Mouse (Mus musculus): ENCODE measurements at regions not wholly inside any gene's neighbourhood (a gene's known extent, or its start where the extent isn't known, plus 50 kb on each side); places are given as distances from the start of the nearest gene placed in this dataset.

- TF ChIP-seq POLR2A (IDR thresholded peaks at IDR 0.05; ENCODE audit: control insufficient read depth in 1 of 2, insufficient read depth in 1 of 2, low read depth in 1 of 2, low read length in 2 of 2, poor library complexity in 1 of 2) (no peak), ZNF384 (IDR thresholded peaks at IDR 0.05; ENCODE audit: low read depth, low read length) (no peak), ZC3H11A (IDR thresholded peaks at IDR 0.05; ENCODE audit: low read depth, low read length) (no peak), ZMIZ1 (IDR thresholded peaks at IDR 0.05; ENCODE audit: low read depth, low read length) (no peak), TBP (IDR thresholded peaks at IDR 0.05; ENCODE audit: low read depth, low read length) (no peak), USF1 (IDR thresholded peaks at IDR 0.05; ENCODE audit: low read depth, low read length) (no peak), USF2 (IDR thresholded peaks at IDR 0.05; ENCODE audit: borderline replicate concordance in 1 of 2, insufficient read depth in 1 of 2, low read depth in 1 of 2, low read length in 2 of 2) (no peak), MYC (IDR thresholded peaks at IDR 0.05; ENCODE audit: low read depth, low read length) (no peak), JUND (IDR thresholded peaks at IDR 0.05; ENCODE audit: low read depth, low read length) (no peak), E2F4 (IDR thresholded peaks at IDR 0.05; ENCODE audit: borderline replicate concordance, low read depth, low read length) (no peak), MAFK (IDR thresholded peaks at IDR 0.05; ENCODE audit: borderline replicate concordance, low read depth, low read length) (no peak), CHD1 (IDR thresholded peaks at IDR 0.05; ENCODE audit: low read depth, low read length) (no peak), SMC3 (IDR thresholded peaks at IDR 0.05; ENCODE audit: low read depth, low read length) (no peak), UBTF (IDR thresholded peaks at IDR 0.05; ENCODE audit: borderline replicate concordance, insufficient read depth, low read depth, low read length) (no peak), POLR2AphosphoS2 (IDR thresholded peaks at IDR 0.05; ENCODE audit: low read length) (no peak), EP300 (IDR thresholded peaks at IDR 0.05; ENCODE audit: low read depth in 1 of 2, low read length in 2 of 2) (no peak)
- no peak overlapping the region for H3K27ac ChIP-seq (ENCODE audit: control insufficient read depth, low read depth, low read length)
- H3K27me3 ChIP-seq (ENCODE audit: control insufficient read depth in 1 of 2, insufficient read depth in 2 of 2, low read length in 2 of 2), result no peaks in the 10 kb centered on the region
- no peaks in the 10 kb centered on the region for H3K4me1 ChIP-seq (ENCODE audit: control insufficient read depth in 1 of 2, insufficient read depth in 2 of 2, low read length in 2 of 2)
- H3K9me3 ChIP-seq (replicated peaks; ENCODE audit: insufficient read depth, low read length), result no peaks in the 10 kb centered on the region
- DNase-seq (ENCODE audit: low read depth, low spot score), result no peak
- no peaks in the 10 kb centered on the region for H3K36me3 ChIP-seq (ENCODE audit: control insufficient read depth in 1 of 2, insufficient read depth in 2 of 2, low read length in 2 of 2)
- H3K4me3 ChIP-seq (ENCODE audit: control insufficient read depth in 1 of 2, insufficient read depth in 1 of 2, low read depth in 2 of 2, low read length in 2 of 2), result no peak overlapping the region
- no peak overlapping the region for H3K9ac ChIP-seq (ENCODE audit: control insufficient read depth, low read depth, low read length, poor library complexity, severe bottlenecking)
- H3K79me2 ChIP-seq (ENCODE audit: control insufficient read depth, insufficient read depth, low read length, poor library complexity), result no peaks in the 10 kb centered on the region
Measured at GRCm38 (mm10) chr13:110741576-110742206, 346.8 kb downstream of the Plk2 start.

GRCm38 (mm10) chr13:110747223-110747868, 352.5 kb downstream of the Plk2 start:
- H3K27ac ChIP-seq (ENCODE audit: control insufficient read depth, low read depth, low read length), result no peak overlapping the region

More at GRCm38 (mm10) chr13:110747223-110747868, 352.5 kb downstream of the Plk2 start:
- H3K9me3 ChIP-seq (replicated peaks; ENCODE audit: insufficient read depth, low read length), result no peaks in the 10 kb centered on the region
- no peaks in the 10 kb centered on the region for H3K27me3 ChIP-seq (ENCODE audit: control insufficient read depth in 1 of 2, insufficient read depth in 2 of 2, low read length in 2 of 2)
- no peak for DNase-seq (ENCODE audit: low read depth, low spot score)
- no peaks in the 10 kb centered on the region for H3K79me2 ChIP-seq (ENCODE audit: control insufficient read depth, insufficient read depth, low read length, poor library complexity)
- H3K9ac ChIP-seq (ENCODE audit: control insufficient read depth, low read depth, low read length, poor library complexity, severe bottlenecking), result no peak overlapping the region
- no peak overlapping the region for H3K4me3 ChIP-seq (ENCODE audit: control insufficient read depth in 1 of 2, insufficient read depth in 1 of 2, low read depth in 2 of 2, low read length in 2 of 2)
- no peaks in the 10 kb centered on the region for H3K36me3 ChIP-seq (ENCODE audit: control insufficient read depth in 1 of 2, insufficient read depth in 2 of 2, low read length in 2 of 2)
- no peaks in the 10 kb centered on the region for H3K4me1 ChIP-seq (ENCODE audit: control insufficient read depth in 1 of 2, insufficient read depth in 2 of 2, low read length in 2 of 2)
- TF ChIP-seq CHD1 (IDR thresholded peaks at IDR 0.05; ENCODE audit: low read depth, low read length) (no peak), SIN3A (IDR thresholded peaks at IDR 0.05; ENCODE audit: low read length) (no peak), GABPA (IDR thresholded peaks at IDR 0.05; ENCODE audit: low read depth, low read length) (no peak), E2F4 (IDR thresholded peaks at IDR 0.05; ENCODE audit: borderline replicate concordance, low read depth, low read length) (no peak), MXI1 (IDR thresholded peaks at IDR 0.05; ENCODE audit: low read depth, low read length) (no peak), NELFE (IDR thresholded peaks at IDR 0.05; ENCODE audit: low read depth, low read length) (no peak), MAFK (IDR thresholded peaks at IDR 0.05; ENCODE audit: borderline replicate concordance, low read depth, low read length) (no peak), JUND (IDR thresholded peaks at IDR 0.05; ENCODE audit: low read depth, low read length) (no peak), ZC3H11A (IDR thresholded peaks at IDR 0.05; ENCODE audit: low read depth, low read length) (no peak), GATA1 (IDR thresholded peaks at IDR 0.05; ENCODE audit: low read depth, low read length) (no peak), SMC3 (IDR thresholded peaks at IDR 0.05; ENCODE audit: low read depth, low read length) (no peak)
